Mouse (Mus musculus) myocyte (in vitro differentiated cells): ENCODE results near the gene Rras.
A peak's percentile ranks its signal among the peaks of the same experiment; 100 is the strongest.

ENCODE experiments used
- CEBPB ChIP-seq: IDR thresholded peaks from 2 replicates; pipeline ENCODE4 v1.6.1; 2011; ENCODE audit warnings: mild to moderate bottlenecking, moderate library complexity; ENCODE audit not compliant: poor library complexity, insufficient read depth, severe bottlenecking
- MAX ChIP-seq: IDR thresholded peaks from one replicate; pipeline ENCODE4 v1.6.1; 2011; ENCODE audit warnings: low read depth, mild to moderate bottlenecking, control low read depth
- POLR2A ChIP-seq: IDR thresholded peaks from one replicate; pipeline ENCODE4 v1.6.1; 2011; ENCODE audit warnings: low read depth, mild to moderate bottlenecking, control low read depth, moderate library complexity; ENCODE audit not compliant: insufficient read length
- POLR2AphosphoS2 ChIP-seq: IDR thresholded peaks from one replicate; pipeline ENCODE4 v1.6.1; 2011; ENCODE audit warnings: low read depth, control low read depth; ENCODE audit not compliant: insufficient read length
- REST ChIP-seq: IDR thresholded peaks from one replicate; pipeline ENCODE4 v1.6.1; 2011; ENCODE audit warnings: mild to moderate bottlenecking, control low read depth, moderate library complexity; ENCODE audit not compliant: insufficient read depth, insufficient read length
- TCF12 ChIP-seq: IDR thresholded peaks from one replicate; pipeline ENCODE4 v1.6.1; 2011; ENCODE audit warnings: mild to moderate bottlenecking, control low read depth; ENCODE audit not compliant: poor library complexity, insufficient read depth, severe bottlenecking
- TCF3 ChIP-seq: IDR thresholded peaks from one replicate; pipeline ENCODE4 v1.6.1; 2011; ENCODE audit warnings: low read depth, control low read depth; ENCODE audit not compliant: insufficient read length
- USF1 ChIP-seq: IDR thresholded peaks from one replicate; pipeline ENCODE4 v1.6.1; 2011; ENCODE audit warnings: low read depth, mild to moderate bottlenecking, control low read depth, moderate library complexity

DNA sequence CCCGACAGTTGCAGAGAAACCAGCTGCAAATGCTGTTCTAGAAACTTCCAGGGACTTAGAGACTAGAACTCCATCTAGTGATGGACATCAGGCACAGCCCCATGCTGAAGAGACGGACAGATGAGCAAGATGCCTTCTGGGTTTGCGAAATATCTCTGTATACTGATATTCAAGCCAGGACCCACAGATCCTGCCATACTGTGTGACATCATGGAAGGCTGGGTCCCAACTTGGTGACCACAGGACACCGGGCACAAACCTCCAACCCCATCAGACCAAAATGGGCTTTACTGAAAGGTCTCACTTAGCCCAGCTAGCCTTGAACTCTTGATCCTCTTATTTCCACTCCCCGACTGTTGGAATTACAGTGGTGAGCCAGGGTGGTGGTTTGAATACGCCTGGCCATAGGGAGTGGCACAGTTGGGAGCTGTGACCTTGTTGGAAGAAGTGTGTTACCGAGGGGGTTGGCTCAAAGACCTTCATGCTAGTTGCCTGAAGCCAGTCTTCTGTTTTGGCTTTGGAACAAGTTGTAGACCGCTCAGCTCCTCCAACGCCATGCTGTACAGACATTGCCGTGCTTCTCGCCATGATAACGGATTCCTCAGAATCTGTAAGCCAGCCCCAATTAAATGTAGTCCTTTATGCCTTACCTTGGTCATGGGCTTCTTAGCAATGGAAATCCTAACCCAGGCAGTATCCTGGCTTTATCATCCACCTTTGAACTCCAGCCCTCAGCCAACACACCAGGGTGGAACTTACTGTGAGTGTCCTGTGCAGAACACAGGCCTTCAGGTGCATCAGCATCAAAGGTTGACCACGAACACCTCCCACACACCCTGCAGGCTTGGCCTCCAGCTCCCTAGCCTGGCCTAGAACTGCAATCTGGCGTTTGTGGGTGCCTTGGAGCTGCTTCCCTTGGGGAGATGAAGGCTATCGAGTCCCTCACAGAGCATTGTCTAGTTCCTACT, 6.8 kb downstream of the Rras start:
- TF ChIP-seq POLR2A (no peak), MAX (no peak), USF1 (no peak), CEBPB (no peak), POLR2AphosphoS2 (peak; percentile 56), REST (no peak), TCF12 (no peak), TCF3 (no peak)
